Mouse (Mus musculus) forebrain, postnatal 0 days (tissue): ENCODE results near the gene Sephs2. TPM values are rescaled to one million over a fixed set of nuclear protein-coding genes. Genes with fewer than 3 reads are reported as not detected.

Experiments used
- ATAC-seq: fragments of 200-750 bp; cut with Nextera tagmentation; 2 replicates; pipeline ENCODE4 v1.8.0; 2017; ENCODE audit warnings: mild to moderate bottlenecking, moderate library complexity
- DNase-seq: peaks from one replicate; pipeline ENCODE4 v3.0.0-alpha.2; 2015
- H3K27ac ChIP-seq: fragments of 300-500 bp; sonication (generic); 2 replicates; pipeline ENCODE4 v1.5.1; 2014; ENCODE audit warnings: low read depth, mild to moderate bottlenecking, antibody characterized with exemption, low read length, moderate library complexity, mixed read lengths
- H3K27me3 ChIP-seq: fragments of 300-500 bp; sonication (generic); 2 replicates; pipeline ENCODE4 v1.6.1; 2014; ENCODE audit warnings: mild to moderate bottlenecking, low read length, mixed read lengths; ENCODE audit not compliant: insufficient read depth
- H3K36me3 ChIP-seq: fragments of 300-500 bp; sonication (generic); 2 replicates; pipeline ENCODE4 v1.6.1; 2014; ENCODE audit warnings: mild to moderate bottlenecking, moderate library complexity; ENCODE audit not compliant: insufficient read depth
- H3K4me1 ChIP-seq: fragments of 300-500 bp; sonication (generic); 2 replicates; pipeline ENCODE4 v1.6.1; 2014; ENCODE audit warnings: antibody characterized with exemption; ENCODE audit not compliant: insufficient read depth
- H3K4me2 ChIP-seq: fragments of 300-500 bp; sonication (generic); 2 replicates; pipeline ENCODE4 v1.6.1; 2014; ENCODE audit warnings: low read depth, mild to moderate bottlenecking, moderate library complexity
- H3K4me3 ChIP-seq: fragments of 300-500 bp; sonication (generic); 2 replicates; pipeline ENCODE4 v1.5.1; 2014; ENCODE audit warnings: low read depth, low read length, mixed read lengths
- H3K9ac ChIP-seq: fragments of 300-500 bp; sonication (generic); 2 replicates; pipeline ENCODE4 v1.6.1; 2014; ENCODE audit warnings: mild to moderate bottlenecking
- H3K9me3 ChIP-seq: fragments of 300-500 bp; sonication (generic); 2 replicates; pipeline ENCODE4 v1.6.1; 2016; ENCODE audit warnings: low read length
- CTCF ChIP-seq: sonication (generic); IDR thresholded peaks from 2 replicates; pipeline ENCODE4 v1.5.1; 2016; ENCODE audit warnings: antibody characterized with exemption, control low read depth, low read depth
- WGBS: fragments of 180-500 bp; shearing (Covaris S2); extraction: QIAGEN DNeasy Blood & Tissue Kit; methylation state at CpG from one replicate; pipeline ENCODE4 v1.1.7; 2014; 5-methylcytosine and 5-hydroxymethylcytosine counted together
- polyA plus RNA-seq: library from polyadenylated mRNA; unstranded; fragments of >200 nt; fragmentation: Nextera tagmentation; extraction: Ambion mirVana; gene quantifications from 2 replicates; pipeline ENCODE4 v1.2.1, GENCODE M21; 2015
- total RNA-seq: library from RNA; depleted of rRNA; stranded (reverse); fragments of >200 nt; gene quantifications from 2 replicates; pipeline ENCODE4 v1.2.3, GENCODE M21; 2014

Sephs2 gene
- total and polyA plus RNA-seq, 2 experiments from 2014 or later = 78.0 to 83.5 TPM

DNA sequence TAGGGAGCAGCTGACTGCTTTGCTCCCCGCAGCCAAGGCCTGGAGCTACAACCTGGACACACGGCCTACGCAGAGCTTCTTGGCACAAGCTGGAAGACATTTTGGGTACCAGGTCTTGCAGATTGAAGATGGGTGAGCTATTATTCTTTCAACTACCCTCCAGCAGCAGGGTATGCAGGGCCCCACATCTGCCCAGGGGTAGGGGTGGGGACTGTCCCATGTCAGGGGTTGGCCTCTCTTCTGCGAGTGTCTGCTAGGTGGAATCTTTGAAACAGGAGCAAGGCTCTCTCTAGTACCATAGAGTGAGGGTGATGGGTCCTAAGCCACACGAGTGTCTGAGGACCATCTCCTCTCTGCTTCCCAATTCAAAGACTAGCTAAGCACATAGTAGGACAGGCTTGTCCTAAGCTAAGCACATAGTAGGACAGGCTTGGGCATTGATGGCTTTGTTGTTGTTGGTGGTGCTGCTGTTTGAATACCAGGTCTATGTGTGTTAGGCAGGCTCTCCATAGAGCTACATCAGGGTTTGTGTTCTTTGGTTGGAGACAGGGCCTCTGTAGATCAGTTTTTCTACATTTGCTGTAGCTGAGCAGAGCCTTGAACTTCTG is 23.8 kb upstream of the Sephs2 start:
- Histone ChIP-seq H3K27ac (no peak overlapping the region), H3K4me3 (no peak overlapping the region), H3K4me1 (no peaks in the 10 kb centered on the region), H3K36me3 (no peaks in the 10 kb centered on the region), H3K27me3 (no peaks in the 10 kb centered on the region), H3K9me3 (no peaks in the 10 kb centered on the region), H3K4me2 (no peak overlapping the region), H3K9ac (no peak overlapping the region)
- ATAC-seq (no peak), DNase-seq (no peak)
- 92% methylated on average over 5 of the region's 5 CpGs for WGBS
- TF ChIP-seq CTCF = no peak

DNA sequence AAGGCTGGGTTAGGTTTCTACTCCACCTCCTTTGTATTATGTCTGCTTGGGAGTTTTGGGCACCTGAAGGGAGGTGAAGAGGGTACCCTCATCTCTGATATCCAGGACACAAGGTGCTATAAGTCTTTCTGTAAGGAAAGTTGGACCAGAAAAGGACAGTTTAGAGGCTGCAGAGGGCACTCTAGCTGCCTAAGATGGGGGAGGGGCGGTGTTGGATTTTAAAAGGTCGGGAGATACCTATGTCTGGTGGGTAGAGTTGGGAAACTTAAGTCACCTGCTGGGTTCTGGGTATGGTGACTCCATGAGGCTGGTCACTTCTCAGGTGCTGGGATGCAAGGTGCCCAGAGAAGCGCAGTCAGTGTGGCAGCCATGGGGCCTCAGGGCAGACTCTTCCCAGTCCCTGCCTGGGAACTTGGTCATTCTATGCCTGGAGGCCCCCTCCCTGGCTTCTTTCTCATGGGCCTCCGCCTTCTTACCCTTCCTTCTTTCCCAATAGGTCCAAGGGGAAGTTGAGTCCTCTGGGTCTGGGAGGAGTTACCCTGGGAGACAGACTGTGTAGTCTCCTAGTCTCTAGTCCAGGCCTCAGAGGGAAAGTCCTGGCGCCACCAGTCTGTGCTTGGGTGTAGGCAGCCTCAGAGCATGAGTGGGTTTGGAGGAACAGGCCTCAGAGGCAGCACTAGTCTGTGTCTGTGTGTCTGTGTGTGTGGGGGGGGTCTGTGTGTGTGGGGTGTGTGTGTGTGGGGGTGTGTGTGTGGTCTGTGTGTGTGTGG is 23.1 kb upstream of the Sephs2 start:
- H3K36me3 ChIP-seq = no peaks in the 10 kb centered on the region
- H3K9me3 ChIP-seq = no peaks in the 10 kb centered on the region
- no peak overlapping the region for H3K4me2 ChIP-seq
- no peak overlapping the region for H3K4me3 ChIP-seq
- no peak for TF ChIP-seq CTCF
- no peaks in the 10 kb centered on the region for H3K27me3 ChIP-seq
- no peak for ATAC-seq
- 83% methylated on average over 5 of the region's 5 CpGs for WGBS
- H3K27ac ChIP-seq = no peak overlapping the region
- no peaks in the 10 kb centered on the region for H3K4me1 ChIP-seq
- no peak overlapping the region for H3K9ac ChIP-seq
- no peak for DNase-seq

GRCm38 (mm10) chr7:127296098-127296497 is 22.2 kb upstream of the Sephs2 start, which contains the start of gene Itgal:
Itgal (plus strand) TSS chr7:127296260.
- Histone ChIP-seq H3K4me1 (no peaks in the 10 kb centered on the region), H3K4me2 (no peak within 1 kb of the TSS), H3K27ac (no peak within 1 kb of the TSS), H3K9ac (no peak within 1 kb of the TSS), H3K27me3 (no peaks in the 10 kb centered on the region), H3K9me3 (no peaks in the 10 kb centered on the region), H3K36me3 (no peaks in the 10 kb centered on the region), H3K4me3 (no peak within 1 kb of the TSS)
- no peak for TF ChIP-seq CTCF
- ATAC-seq = no peak
- 85% methylated on average over 11 of the region's 11 CpGs for WGBS
- DNase-seq = no peak

GRCm38 (mm10) chr7:127290142-127290541 is 16.3 kb upstream of the Sephs2 start:
- Histone ChIP-seq H3K36me3 (no peaks in the 10 kb centered on the region), H3K27ac (no peak overlapping the region), H3K27me3 (no peaks in the 10 kb centered on the region), H3K4me2 (no peak overlapping the region), H3K4me3 (no peak overlapping the region), H3K9ac (no peak overlapping the region), H3K9me3 (no peaks in the 10 kb centered on the region; the same call in 1 of the 2 replicates), H3K4me1 (no peaks in the 10 kb centered on the region)
- TF ChIP-seq CTCF = no peak
- no peak for DNase-seq
- ATAC-seq = no peak
- 53% methylated on average over 8 of the region's 8 CpGs for whole genome bisulfite sequencing

DNA sequence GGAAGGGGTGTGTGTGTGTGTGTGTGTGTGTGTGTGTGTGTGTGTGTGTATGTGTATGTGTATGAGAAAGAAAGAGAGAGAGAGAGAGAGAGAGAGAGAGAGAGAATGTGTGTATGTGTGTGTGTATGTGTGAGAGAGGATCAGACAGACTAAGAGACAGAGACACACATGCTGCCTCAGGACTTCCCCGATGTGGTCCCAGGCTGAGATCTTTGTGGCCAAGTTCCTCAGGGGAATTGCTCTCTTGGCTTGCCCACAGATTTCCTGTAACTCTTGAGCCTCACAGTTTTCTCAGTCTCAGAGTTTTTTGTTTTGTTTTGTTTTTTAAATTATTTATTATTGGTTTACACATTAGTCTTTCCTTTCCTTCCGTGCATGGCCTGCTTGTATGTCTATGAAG is 15.5 kb upstream of the Sephs2 start:
- Histone ChIP-seq H3K27me3 (no peaks in the 10 kb centered on the region), H3K9me3 (no peaks in the 10 kb centered on the region; the same call in 1 of the 2 replicates), H3K4me1 (no peaks in the 10 kb centered on the region), H3K27ac (no peak overlapping the region), H3K4me3 (no peak overlapping the region), H3K4me2 (no peak overlapping the region), H3K9ac (no peak overlapping the region), H3K36me3 (no peaks in the 10 kb centered on the region)
- DNase-seq = no peak
- 89% methylated on average over 2 of the region's 2 CpGs for WGBS
- TF ChIP-seq CTCF = no peak
- ATAC-seq = no peak

GRCm38 (mm10) chr7:127287940-127288339 is 14.1 kb upstream of the Sephs2 start:
- H3K9me3 ChIP-seq = no peaks in the 10 kb centered on the region; the same call in 1 of the 2 replicates
- 83% methylated on average over 1 of the region's 1 CpGs for WGBS
- no peak for ATAC-seq

GRCm38 (mm10) chr7:127285154-127285553 is 11.3 kb upstream of the Sephs2 start:
- H3K27ac ChIP-seq = no peak overlapping the region
- no peak overlapping the region for H3K4me3 ChIP-seq
- TF ChIP-seq CTCF = no peak
- 82% methylated on average over 9 of the region's 10 CpGs for WGBS
- H3K4me1 ChIP-seq = no peaks in the 10 kb centered on the region
- no peak for ATAC-seq
- no peak overlapping the region for H3K4me2 ChIP-seq
- no peak for DNase-seq
- H3K9ac ChIP-seq = no peak overlapping the region
- no peaks in the 10 kb centered on the region; the same call in 1 of the 2 replicates for H3K9me3 ChIP-seq
- H3K36me3 ChIP-seq = no peaks in the 10 kb centered on the region
- no peaks in the 10 kb centered on the region for H3K27me3 ChIP-seq

More at GRCm38 (mm10) chr7:127287940-127288339, 14.1 kb upstream of the Sephs2 start:
- TF ChIP-seq CTCF = no peak
- Histone ChIP-seq H3K27ac (no peak overlapping the region), H3K27me3 (no peaks in the 10 kb centered on the region), H3K36me3 (no peaks in the 10 kb centered on the region), H3K9ac (no peak overlapping the region), H3K4me1 (no peaks in the 10 kb centered on the region), H3K4me2 (no peak overlapping the region), H3K4me3 (no peak overlapping the region)
- no peak for DNase-seq
